Mouse (Mus musculus) CD4-positive, CD25-positive, alpha-beta regulatory T cell, adult 4 months (primary cell): ENCODE data around the gene Krt8. TPM values are rescaled to one million over a fixed set of nuclear protein-coding genes. Genes with fewer than 3 reads are reported as not detected.

Experiments used
- ATAC-seq: one replicate; pipeline ENCODE4 v1.8.0; 2017
- polyA plus RNA-seq, 2 experiments: library from polyadenylated mRNA; unstranded; fragments of 100-300 nt; shearing (Covaris generic); gene quantifications; one replicate each; pipeline ENCODE4 v1.2.1; 2017

Krt8 gene
- under 1 TPM in 1 of 2 experiments, not detected in 1; 0.30 TPM for polyA plus RNA-seq

DNA sequence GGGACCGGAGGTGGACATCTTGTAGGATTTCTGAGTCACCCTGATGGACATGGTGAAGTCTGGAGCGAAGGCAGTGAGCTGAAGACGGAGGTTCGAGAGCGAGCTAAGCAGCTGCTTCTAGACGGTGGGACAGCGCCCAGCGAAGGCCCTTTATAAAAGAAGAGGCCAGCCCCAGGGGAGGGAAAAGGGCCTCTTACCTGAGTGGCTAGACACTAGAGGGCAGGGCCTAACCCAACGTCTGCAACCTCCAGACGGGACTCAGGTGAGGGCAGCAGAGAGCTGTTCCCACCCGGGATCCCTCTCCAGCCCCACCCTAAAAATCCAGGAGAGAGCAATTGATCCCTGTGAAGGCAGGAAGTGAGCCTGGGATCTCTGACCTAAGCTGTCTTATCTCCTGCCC lies at the start of gene Krt8:
Gene Krt8 (minus strand): TSS at position 294 of the 400 bp plus-strand sequence.
- no peak for ATAC-seq

DNA sequence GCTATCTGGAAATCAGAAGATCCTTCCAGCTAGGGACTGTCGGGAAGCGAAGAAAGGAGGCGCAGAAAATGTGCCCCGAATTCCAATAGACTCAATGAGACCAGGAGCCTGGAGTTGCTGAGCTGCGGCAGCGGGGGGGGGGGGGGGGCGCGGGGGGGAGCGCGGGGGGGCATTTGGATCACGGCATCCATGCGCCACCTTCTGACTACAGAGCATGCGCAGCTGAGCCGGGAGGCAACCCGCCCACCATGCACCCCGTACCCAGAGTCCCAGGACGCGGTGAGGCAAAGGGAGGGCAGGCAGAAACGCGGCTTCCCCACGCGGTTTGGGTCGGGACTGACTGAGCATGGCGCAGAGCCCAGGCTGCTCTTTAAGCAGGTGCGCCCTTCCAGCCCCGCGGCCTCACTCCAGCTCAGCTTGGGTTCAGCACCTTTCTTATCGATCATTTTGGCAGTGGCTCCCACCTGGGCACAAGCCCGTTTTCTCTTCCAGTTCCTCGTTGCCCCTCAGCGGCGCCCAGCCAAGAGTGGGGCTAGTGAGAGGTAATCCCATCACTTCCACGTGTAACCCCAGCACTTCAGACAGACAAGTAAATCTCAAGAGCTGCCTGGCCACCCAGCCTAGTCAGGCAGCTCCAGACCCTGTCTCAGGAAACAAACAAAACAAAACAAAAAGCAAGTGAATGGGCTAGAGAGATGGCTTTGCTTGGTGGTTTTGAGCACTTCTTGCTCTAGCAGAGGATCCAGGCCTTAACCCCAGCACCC lies 47.8 kb upstream of the Krt8 start:
- ATAC-seq = no peak

DNA sequence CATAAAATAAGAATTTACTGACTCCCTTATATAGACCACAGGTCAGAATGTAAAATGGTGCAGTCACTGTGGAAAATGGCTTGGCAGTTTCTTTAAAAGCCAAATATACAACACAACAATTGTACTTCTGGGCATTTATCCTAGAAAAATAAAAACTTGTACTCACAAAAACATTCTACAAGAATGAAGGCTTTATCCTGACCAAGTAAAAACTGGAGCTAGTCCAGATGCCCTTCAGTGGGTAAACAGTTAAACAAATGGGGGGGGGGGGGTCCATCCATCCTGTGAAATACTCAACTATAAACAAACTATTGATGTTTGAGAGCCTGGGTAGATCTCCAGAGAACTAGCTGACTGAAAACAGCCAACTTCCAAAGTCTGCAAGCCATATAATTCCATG lies 45.6 kb upstream of the Krt8 start:
- no peak for ATAC-seq

GRCm38 (mm10) chr15:102048006-102048405 lies 43.7 kb upstream of the Krt8 start:
- no peak for ATAC-seq

GRCm38 (mm10) chr15:102045691-102046090 lies 41.4 kb upstream of the Krt8 start:
- no peak for ATAC-seq

- no peak for ATAC-seq
These were observed 40.5 kb upstream of the Krt8 start for GRCm38 (mm10) chr15:102044745-102045144.

DNA sequence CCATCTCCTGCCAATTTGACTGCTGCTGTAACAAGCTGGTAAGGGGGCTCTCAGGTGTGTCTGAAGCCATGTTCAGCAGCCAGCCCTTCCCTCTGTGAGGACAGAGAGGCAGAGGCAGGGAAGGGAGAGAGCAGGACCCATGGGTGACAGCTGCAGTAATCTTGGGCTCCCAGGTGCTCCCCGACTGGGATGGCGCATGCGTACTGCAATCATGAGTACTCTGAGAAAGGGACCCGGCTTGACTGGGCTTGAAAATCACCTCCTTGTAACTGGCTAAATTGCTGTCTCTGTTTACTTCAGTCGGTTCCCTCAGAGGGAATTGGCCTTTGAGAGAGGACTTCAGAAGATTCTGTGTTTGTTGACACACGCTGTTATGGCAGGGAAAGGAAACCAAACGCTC lies 37.7 kb upstream of the Krt8 start:
- no peak for ATAC-seq

DNA sequence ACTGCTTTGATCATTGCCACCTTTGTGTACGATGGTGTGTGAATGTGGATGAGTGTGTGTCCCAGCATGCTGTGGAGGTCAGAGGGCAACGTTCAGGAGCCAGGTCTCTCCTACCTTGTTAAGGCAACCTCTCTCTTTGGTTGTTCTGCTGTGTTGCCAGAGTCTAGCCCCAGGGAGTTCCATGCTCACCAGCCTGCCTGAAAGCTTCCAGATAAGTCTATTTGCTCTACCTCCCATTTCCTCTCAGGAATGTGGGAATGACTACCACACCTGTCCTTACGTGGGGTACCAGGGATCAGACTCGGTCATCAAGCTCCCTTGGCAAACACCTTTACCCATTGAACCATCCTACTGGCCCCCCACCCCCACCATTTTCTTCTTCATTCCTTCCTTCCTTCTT lies 36.0 kb upstream of the Krt8 start:
- no peak for ATAC-seq

GRCm38 (mm10) chr15:102034121-102035053 lies 30.1 kb upstream of the Krt8 start:
- no peak for ATAC-seq

DNA sequence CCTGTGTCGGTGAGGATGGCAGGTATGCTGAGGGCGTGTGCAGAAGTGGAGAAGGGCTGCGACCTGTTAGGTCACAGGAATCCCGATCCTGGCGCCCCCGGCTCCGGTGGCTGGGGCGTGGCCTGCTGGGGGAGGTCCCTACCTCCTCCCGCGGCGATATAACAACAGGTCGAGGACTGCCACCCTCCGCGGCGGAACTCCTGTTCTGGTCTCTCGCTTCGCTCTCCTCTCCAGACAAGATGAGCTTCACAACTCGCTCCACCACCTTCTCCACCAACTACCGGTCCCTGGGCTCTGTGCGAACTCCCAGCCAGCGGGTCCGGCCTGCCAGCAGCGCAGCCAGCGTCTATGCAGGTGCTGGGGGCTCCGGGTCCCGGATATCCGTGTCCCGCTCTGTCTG lies 23.8 kb upstream of the Krt8 start, which contains the start of gene Krt18:
Gene Krt18 (plus strand): TSS at position 141 of the 400 bp plus-strand sequence.
- no peak for ATAC-seq

DNA sequence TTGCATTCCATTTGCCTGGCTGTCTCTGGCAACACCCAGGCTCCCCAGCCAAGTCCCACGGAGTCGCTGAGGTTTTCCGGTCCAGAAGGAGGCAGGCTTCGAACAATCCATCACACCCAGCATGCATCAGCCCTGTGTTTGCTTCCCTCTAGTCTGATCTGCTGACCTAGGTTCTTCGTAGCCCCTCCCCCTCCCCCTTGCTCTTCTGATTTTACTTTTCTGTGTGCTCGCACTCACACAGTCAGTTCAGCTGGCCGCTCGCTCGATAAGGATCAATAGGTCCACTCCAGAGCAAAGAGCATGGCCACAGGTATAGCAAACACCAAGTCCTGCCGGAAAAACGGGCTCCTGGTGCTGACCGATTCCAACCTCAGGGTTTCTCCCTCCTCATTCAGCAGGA lies 22.1 kb upstream of the Krt8 start:
- ATAC-seq = no peak

DNA sequence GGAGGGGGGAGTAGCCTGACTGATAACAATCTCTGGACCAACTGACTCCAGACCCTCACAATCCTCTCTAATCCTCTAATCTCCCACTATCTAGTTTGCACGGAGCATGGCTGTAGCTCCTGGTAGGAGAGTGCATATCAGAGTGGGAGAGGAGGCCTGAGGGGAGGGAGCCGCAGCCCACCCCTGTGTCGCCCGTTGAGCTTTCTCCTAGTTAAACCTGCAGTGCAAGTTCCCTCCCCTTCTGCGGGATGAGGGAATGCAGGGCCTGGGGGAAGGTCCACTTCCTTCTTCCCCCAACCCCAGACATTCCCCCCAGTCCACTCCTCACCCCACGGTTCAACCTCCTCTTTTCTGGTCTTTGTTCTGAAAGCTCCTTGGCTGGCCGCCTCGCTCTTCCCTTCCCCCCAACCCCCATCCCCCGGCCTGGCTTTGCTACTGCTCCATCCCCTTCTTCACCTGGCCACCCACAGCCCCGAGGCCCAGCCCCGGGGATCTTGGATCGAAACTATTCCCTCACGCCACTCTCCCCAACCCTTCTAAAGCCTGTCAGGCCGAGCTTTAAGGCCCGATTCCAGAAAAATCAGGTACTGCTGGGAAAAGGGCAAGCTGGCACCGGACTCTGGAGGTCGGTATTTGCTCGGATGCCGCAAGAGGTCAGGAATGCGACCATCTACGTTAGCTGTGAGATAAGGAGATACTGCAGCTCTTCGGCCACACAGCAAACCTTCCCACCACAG lies 21.0 kb upstream of the Krt8 start:
- ATAC-seq = no peak

DNA sequence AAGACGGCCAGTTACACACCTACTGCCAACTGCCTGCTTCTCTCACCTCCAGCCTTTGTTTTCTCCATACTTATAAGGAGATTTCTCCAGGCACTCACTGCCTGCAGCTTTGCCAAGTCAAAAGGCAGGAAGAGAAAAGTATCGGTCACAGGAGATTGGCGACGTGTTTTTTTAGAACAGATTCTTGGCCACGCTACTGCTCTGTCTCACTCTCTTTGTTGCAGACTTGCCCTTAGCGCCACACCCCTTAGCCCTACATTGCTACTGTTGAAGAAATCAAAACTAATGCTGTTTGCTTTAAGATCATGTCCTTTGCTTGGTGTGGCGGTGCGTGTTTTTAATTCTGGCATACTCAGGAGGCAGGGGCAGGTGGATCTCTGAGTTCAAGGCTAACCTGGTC lies 19.6 kb upstream of the Krt8 start:
- ATAC-seq = no peak

DNA sequence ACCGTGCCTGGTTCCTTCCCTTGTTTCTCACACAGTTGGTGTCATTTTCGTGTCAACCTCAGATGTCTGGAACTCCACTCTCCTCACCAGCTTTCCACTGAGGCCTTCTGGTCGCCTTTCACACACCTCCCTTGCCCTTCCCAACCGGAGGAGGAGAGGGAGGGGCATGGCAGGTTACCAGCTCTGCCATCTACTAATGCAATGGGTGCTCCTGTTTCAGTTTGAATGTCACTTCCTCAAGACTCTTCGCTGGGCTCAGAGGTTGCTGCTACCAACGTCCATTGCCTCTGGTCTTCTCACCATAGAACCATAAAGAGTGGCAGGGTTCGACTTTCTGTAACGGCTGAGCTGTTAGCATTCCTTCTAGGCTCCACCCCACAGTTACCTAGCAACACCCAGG lies 18.2 kb upstream of the Krt8 start:
- ATAC-seq = no peak

- no peak for ATAC-seq
These were observed 13.7 kb upstream of the Krt8 start for GRCm38 (mm10) chr15:102017918-102018463.

GRCm38 (mm10) chr15:102016787-102017186 lies 12.5 kb upstream of the Krt8 start:
- ATAC-seq = no peak

DNA sequence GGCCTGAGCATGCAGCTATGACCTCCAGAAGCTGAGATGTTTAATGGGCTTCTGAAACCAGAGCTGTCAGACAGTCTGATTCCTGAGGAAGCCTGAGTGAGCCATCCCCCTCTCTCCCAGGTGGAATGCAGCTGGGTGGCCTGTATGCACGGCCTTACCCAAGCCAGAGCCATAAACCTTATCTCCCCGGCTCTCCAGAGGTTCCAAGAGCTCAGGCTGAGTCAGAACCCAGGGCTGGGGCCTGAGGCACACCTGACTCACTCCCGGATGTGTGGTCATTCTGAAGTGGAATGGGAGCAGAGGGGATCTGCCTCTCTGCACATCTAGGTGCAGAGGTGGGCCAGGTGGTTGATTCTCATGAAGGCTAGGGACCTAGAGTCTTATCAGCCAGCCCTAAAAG lies 11.8 kb upstream of the Krt8 start:
- ATAC-seq = no peak

- no peak for ATAC-seq
These were observed 10.6 kb upstream of the Krt8 start for GRCm38 (mm10) chr15:102014848-102015247.

DNA sequence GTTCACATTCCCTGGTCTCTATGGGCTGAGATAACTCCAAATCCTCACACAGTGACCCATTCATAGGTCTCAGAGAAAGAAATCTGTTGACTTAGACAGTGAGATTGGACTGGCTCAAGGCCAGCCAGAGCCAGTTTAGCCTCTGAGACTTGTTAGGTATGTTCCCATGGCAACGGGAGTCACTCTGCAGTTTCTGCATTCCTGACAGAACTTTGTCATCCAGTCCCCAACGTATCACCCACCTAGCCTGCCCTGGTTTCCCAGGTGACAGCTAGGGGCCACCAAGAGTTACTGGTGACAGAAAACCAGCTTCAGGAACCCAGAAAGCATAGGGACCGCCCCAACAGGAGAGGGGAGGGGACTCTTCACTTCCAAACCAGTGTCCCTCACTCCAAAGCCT lies 9.4 kb upstream of the Krt8 start:
- ATAC-seq = no peak

DNA sequence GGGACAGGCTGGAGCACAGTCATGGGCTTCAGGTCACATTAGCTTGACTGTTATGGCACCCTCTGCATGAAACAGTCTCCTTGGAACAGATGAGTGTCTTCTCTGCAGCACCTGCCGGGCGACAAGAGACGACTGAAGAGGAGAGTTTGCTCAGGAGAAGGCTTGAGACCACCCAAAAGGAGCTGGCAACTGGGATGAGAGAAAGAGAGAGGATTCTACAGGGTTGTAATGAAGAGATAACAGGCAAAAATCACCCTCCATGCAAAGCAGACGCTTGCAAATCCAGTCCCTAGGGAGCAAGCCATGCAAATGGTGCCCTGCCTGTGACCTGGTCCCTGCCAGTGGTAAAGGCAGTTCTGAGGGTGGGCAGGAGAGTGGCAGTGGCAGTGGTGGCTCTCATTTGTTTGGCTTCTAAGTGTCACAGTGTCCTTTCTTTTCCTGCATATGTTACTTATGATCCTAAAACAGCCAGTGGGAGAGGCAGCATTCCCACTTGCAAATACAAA lies 8.0 kb upstream of the Krt8 start:
- no peak for ATAC-seq

GRCm38 (mm10) chr15:102010569-102011245 lies 6.4 kb upstream of the Krt8 start:
- no peak for ATAC-seq
